Mouse (Mus musculus) left cerebral cortex, postnatal 36 days (tissue): Measurements from ENCODE around the gene Mus81. TPM values are rescaled to one million over a fixed set of nuclear protein-coding genes. Genes with fewer than 3 reads are reported as not detected.
A peak's percentile ranks its signal among the peaks of the same experiment; 100 is the strongest.
"Not testable (repeated sequence)": the region's sequence is repeated elsewhere in the genome, so short reads cannot be mapped to it uniquely, and the experiment has no call there.

Experiments used
- DNase-seq, 2 experiments: peaks; one replicate each; pipeline ENCODE4 v3.0.0; 2021 to 2022; ENCODE audit warnings: low spot score in 2 of 2, mixed read lengths in 1 of 2
- intact Hi-C: fragments of 180-260 bp; cut with DNase I; formaldehyde crosslinking; loops from one replicate; pipeline ENCODE4 v1.15.1; 2025
- total RNA-seq, 2 experiments: library from RNA; stranded (reverse); gene quantifications; 2 replicates each; pipeline ENCODE4 v1.2.3; 2021

Gene Mus81
- total RNA-seq, 2 experiments from 2014 or later, result 30.5 to 31.1 TPM

GRCm38 (mm10) chr19:5495353-5496051 is 7.3 kb upstream of the Mus81 start:
- DNase-seq, result no peak
- intact Hi-C loops, result no loop called here

- no peak for DNase-seq
- intact Hi-C loops, result no loop called here
Observed at GRCm38 (mm10) chr19:5494314-5494713, 6.1 kb upstream of the Mus81 start.

- DNase-seq, intact Hi-C loops: not testable (repeated sequence)
Observed at GRCm38 (mm10) chr19:5493301-5493721, 5.1 kb upstream of the Mus81 start.

GRCm38 (mm10) chr19:5492641-5493040 is 4.4 kb upstream of the Mus81 start:
- no peak for DNase-seq
- intact Hi-C loops, result no loop called here

DNA sequence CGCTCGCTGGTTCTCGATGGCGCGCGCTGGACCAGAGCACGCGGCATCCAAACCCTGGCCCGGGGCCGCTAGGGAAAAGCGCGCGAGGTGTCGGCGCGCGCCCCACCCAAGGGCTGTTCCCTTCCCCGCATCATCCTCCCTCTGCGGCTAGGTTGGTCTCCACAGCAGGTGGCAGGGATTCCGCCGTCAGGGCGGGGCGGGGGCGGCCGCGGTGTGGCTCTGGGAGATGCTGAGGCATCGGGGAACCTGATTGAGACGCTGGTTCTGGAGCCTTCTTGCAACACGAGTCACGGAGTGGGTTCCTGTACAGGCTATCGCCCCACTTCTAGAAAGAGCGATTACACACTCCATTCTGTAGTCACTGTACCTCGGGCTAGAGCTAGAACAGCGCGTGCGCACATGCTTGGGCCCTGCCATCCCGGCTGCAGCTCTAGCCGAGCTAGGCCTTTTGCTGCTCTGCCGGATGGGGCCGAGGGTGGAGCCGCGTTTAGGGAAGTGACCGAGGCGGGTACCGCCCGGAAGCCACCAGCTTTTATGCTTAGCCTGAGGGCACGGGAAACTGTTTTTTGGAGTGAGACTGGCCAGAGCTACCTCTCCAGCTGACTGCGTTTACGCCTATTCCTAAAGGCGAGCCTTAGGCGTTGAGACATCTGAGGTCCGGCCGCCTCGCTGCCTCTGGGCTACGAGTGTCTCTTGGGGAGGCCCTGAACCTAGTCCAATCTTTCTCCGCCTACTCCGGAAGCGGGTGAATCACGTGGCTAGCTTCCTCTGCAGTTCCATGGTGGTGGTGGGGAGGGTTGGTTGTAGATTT is 2.9 kb upstream of the Mus81 start:
- peak; percentile 82 to 88 for DNase-seq
- intact Hi-C loops, result loop anchor here (1.0 to 2.0 kb wide), 2 partner anchors 20 to 31 kb away; partner anchors contain the start of genes Fibp and Snx32

GRCm38 (mm10) chr19:5490313-5490897 is 2.2 kb upstream of the Mus81 start, which contains the start of gene Cfl1:
Gene Cfl1, plus strand, starts transcription at chr19:5490455.
- intact Hi-C loops, result loop anchor here (1.0 to 2.0 kb wide), 2 partner anchors 20 to 30 kb away; partner anchors contain the start of genes Fibp and Snx32
- peak; percentile 96 for DNase-seq

DNA sequence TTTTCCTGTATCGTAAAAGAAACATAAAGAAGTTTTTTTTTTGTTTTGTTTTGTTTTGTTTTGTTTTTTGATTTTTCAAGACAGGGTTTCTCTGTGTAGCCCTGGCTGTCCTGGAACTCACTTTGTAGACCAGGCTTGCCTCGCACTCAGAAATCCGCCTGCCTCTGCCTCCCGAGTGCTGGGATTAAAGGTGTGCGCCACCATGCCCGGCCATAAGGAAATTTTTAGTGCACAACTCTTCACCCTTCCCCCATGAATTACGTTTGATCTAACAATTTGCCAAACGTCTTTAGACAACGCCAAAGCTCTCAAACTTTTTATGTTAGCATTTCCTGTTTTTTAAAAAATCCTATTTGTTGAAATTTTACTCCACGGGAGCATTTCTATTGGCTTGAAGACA is 1.5 kb upstream of the Mus81 start:
- DNase-seq, result not testable (repeated sequence)
- intact Hi-C loops, result loop anchor here (1.0 to 2.0 kb wide), 4 partner anchors 21 to 65 kb away; partner anchors contain the start of genes AI837181, Ccdc85b, Drap1 and Fibp

- intact Hi-C loops, result loop anchor here (1.0 to 2.0 kb wide), 3 partner anchors 26 to 64 kb away; partner anchors contain the start of genes AI837181, Ccdc85b and Drap1
- peak; percentile 95 to 97 for DNase-seq
Observed at GRCm38 (mm10) chr19:5488878-5489571, 823 bp upstream of the Mus81 start.

- intact Hi-C loops, result no loop called here
- DNase-seq, result no peak
Observed at GRCm38 (mm10) chr19:5486771-5487170, 1.4 kb downstream of the Mus81 start.

DNA sequence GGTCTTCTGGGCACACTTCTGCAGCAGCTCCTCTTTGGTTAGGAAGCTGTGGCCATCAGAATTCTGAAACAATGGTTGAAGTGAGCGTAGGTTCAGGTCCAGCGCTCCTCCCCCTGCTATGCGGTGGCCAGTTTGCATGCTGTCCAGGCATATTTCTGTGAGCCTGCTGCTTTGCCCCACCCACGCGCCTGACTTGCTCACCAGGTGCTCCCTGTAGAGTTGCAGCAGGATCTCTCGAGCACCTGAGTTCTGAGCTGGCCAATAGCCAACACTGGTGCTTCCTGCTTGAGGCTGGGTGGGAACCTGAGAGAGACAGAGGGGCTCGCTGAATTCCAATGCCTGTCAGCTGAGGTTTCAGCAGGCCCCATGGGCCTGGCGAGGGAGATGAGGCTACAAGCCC is 1.9 kb downstream of the Mus81 start:
- intact Hi-C loops, result no loop called here
- no peak for DNase-seq

- DNase-seq, result no peak
- intact Hi-C loops, result no loop called here
Observed at GRCm38 (mm10) chr19:5485821-5486220, 2.4 kb downstream of the Mus81 start.

GRCm38 (mm10) chr19:5485371-5485770 is 2.8 kb downstream of the Mus81 start:
- intact Hi-C loops, result no loop called here
- DNase-seq, result no peak

DNA sequence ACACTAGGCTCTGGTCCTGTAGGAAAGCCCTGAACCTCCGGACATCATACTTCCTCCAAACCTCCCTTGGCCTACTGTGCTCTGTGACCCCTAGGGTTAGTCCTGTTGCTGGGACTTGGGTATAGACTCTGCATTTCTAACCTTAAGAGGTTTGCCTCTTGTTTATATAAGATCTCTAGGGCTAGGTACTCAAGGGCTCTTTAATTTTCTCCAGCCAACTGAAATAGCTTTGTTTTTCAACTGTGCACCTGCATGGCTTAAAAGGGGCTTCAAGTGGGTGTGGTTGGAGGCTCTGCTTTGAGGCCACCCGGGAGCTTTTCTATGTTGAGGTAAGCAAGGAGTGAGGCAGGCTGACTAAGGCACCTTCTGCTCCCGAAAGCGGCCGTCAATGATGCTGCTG is 3.7 kb downstream of the Mus81 start:
- intact Hi-C loops, result no loop called here

DNA sequence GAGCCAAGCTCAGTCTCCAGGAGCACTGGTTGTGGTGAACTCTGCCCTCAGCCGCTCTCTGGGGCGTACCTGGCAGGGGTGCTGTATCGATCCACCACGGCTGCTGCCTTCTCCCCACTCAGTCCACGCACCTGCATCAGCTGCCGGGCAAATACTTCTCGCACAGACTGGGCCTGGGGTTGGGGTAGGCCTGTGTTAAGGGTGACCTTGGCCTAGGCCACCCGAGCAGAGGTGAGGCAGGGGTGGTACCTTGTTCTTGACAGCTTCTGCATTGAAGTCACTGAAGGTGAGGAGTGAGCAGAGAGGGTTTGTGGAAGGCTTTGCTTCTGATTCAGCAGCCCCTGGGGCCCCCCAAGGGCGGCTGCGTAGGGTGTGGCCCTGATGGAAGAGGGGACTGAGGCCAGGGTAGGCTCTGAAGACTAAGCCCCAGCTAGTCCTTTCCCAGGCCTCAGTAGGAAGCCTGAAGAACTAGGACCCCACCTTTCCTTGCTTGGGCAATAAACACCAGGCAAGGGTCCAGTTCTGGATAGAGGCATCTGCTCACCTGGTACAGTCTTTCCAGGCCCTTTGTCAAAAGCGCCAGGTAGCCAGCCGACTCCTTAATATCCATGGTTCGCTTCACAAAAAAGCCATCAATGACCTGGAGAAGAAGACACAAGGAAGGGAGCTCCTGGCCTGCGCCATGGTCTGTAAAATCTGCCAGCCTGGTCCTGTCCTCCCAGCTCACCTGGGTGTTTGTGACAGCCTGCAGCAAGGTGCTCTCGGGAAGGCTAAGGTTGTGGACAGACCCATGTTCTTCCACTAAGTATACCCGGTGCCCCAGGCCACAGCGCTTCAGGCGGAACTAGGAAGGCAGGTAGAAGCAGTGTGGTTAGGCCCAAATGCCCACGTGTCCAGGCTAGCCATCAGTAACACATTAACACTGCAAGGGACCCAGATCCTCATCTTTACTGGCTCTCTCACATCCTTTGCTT is 4.5 kb downstream of the Mus81 start:
- no peak for DNase-seq
- intact Hi-C loops, result no loop called here

More for the DNA sequence above, 3.7 kb downstream of the Mus81 start:
- DNase-seq, result no peak

- DNase-seq, result no peak
- intact Hi-C loops, result no loop called here
Observed at GRCm38 (mm10) chr19:5481398-5481797, 6.8 kb downstream of the Mus81 start.

DNA sequence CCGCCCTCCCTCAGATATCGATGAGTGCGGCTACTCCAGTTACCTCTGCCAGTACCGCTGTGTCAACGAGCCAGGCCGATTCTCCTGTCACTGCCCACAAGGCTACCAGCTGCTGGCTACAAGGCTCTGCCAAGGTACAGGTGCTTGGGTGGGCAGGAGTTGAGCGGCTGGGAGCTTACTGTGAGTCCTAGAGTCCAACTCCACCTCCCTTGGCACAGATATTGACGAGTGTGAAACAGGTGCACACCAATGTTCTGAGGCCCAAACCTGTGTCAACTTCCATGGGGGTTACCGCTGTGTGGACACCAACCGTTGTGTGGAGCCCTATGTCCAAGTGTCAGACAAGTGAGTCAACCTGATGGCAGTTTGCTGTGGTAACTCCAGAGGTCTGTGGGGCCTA is 8.2 kb downstream of the Mus81 start:
- intact Hi-C loops, result no loop called here
- no peak for DNase-seq

- intact Hi-C loops, result no loop called here
Observed at GRCm38 (mm10) chr19:5477668-5478300, 10.4 kb downstream of the Mus81 start.

More at GRCm38 (mm10) chr19:5477668-5478300, 10.4 kb downstream of the Mus81 start:
- no peak for DNase-seq
